Mouse (Mus musculus): ENCODE measurements at regions not wholly inside any gene's neighbourhood (a gene's known extent, or its start where the extent isn't known, plus 50 kb on each side); places are given as distances from the start of the nearest gene placed in this dataset.

DNA sequence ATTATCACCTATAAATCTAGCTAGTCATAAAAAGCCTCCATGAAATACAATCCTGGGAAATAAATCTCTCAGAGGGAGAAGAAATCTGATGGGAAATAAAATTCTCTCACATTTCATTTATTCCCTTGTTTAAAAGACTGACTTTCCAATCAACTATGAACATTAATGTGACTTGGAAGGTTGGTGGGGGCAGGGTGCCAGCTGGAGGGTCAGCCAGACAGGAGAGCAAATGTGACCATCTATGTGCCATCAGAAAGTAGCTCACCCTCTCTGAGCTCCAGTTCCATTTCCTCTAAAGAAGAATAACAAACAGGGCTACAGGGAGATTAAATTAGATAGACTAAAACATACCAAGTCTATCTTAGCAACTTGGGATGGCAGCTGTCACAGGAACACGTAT, 257.0 kb downstream of the Dhx15 start:
- WGBS, result 88% methylated on average over 1 of the region's 1 CpGs
- DNase-seq (ENCODE audit: low read depth, low spot score), result no peak

GRCm38 (mm10) chr5:51930416-51930815, 259.9 kb downstream of the Dhx15 start:
- DNase-seq (ENCODE audit: low read depth, low spot score), result no peak
- WGBS, result 76% methylated on average over 3 of the region's 3 CpGs

GRCm38 (mm10) chr5:51928801-51929200, 261.5 kb downstream of the Dhx15 start:
- DNase-seq (ENCODE audit: low read depth, low spot score), result no peak
- 85% methylated on average over 3 of the region's 3 CpGs for WGBS

- DNase-seq (ENCODE audit: low read depth, low spot score), result no peak
- 74% methylated on average over 7 of the region's 7 CpGs for WGBS
Observed at GRCm38 (mm10) chr5:51923417-51923816, 266.9 kb downstream of the Dhx15 start.

GRCm38 (mm10) chr5:51922973-51923372, 267.3 kb downstream of the Dhx15 start:
- no peak for DNase-seq (ENCODE audit: low read depth, low spot score)
- WGBS, result 52% methylated on average over 5 of the region's 5 CpGs

DNA sequence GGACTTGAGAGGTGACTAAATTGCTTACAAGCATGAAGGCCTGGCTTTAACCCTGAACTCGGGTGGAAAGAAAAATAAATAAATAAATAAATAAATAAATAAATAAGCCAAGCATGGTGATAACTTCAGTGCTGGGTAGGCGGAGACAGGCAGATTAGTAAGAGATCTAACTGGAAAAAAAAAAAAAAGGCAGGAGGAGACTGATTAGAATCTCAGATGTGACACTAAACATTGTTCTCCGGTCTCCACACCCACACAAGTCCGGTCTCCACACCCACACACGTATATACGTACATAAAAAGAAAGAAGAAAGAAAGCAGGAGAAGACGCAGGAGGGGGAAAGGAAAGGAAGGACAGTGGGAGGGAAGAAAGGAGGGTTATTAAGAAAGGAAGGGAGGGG, 267.8 kb downstream of the Dhx15 start:
- 68% methylated on average over 7 of the region's 7 CpGs for WGBS
- no peak for DNase-seq (ENCODE audit: low read depth, low spot score)

DNA sequence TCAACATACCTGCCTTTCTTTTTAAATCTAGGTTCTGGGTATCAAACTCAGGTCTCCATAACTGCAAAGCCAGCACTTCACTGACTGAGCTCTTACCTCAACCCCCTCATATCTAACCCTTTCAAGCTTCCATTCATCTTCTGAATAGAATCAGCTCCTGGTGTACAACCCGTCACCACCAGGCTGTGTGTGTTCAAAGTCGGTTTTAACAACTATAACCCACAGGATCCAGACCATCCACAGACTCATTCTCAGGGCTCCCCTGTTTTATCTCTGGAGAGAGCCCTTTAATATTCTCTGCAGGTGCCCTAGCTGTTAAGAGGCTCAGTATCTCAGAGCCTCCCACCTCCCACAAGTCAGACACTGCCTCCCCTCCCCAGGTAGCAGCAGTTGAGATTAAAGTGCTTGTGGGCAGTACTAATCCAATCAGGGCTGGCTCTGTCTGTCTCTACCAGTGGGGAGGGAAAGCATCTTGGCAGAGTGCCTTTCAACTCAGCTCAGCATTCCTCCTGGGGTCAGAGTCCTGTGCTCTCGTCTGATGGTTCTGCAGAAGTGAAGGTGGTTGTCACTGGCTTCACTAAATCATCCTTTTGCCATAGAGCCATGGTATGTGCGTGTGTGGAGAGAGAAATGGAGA, 272.4 kb downstream of the Dhx15 start:
- no peak for DNase-seq (ENCODE audit: low read depth, low spot score)
- 33% methylated on average over 4 of the region's 4 CpGs for WGBS

GRCm38 (mm10) chr5:51914731-51915130, 275.6 kb downstream of the Dhx15 start:
- no peak for DNase-seq (ENCODE audit: low read depth, low spot score)
- 85% methylated on average over 6 of the region's 6 CpGs for WGBS

DNA sequence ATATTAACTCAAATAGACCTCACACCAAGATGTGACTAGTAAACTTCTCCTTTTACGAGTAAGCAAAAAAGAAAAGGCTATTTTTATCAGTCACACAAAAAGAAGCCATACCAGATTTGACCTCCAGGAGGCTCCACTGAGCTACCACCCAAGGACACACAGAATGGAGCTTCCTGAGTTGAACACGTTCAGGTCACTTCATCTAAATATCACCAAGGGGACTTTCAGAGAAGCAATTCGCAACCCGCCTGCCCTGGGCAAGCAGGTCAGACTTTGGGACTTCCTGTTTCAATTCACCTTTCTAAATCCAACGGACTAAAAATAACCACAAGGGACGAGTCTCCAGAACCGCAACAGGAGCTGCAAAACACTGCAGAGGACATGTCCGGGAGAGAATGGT, 281.5 kb downstream of the Dhx15 start:
- no peak for DNase-seq (ENCODE audit: low read depth, low spot score)

DNA sequence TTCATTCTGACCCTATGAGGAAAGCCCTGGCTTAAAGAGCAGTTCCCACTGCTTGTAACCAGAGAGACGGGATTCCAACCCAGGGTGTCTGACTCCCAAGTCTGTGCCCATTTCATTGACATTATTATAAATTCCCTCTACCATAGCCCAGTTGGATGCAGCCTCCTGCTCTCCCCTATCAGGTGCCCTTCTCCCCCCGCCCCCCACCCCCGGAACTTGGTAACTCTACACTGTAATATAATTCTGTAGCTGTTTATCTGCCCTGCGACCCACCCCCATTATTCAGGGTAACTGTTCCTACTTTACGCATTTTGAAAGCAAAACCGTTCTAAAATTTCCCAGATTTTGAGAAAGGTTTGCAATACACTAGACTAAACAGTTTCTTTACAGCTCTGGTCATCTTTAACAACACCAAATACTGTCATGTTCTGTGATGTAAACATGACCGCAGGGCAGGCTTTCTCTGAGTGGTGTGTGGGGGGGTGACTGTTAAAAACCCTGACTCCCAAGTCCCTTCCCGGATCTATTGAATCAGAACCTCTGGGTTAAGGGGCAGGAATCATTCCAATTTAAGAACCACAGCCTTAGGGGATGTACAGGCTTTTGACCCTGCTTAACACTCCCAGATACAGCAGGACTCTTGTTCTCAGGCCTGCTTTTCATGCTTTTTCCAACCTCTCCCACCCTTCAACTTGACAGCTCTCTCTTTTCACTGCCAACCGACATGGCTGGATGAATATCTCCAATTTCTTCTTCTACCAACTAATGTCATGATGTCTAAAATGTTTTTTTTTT, 283.8 kb downstream of the Dhx15 start:
- 78% methylated on average over 9 of the region's 9 CpGs for WGBS
- DNase-seq (ENCODE audit: low read depth, low spot score), result no peak

More for the DNA sequence above, 281.5 kb downstream of the Dhx15 start:
- WGBS, result 62% methylated on average over 8 of the region's 8 CpGs

DNA sequence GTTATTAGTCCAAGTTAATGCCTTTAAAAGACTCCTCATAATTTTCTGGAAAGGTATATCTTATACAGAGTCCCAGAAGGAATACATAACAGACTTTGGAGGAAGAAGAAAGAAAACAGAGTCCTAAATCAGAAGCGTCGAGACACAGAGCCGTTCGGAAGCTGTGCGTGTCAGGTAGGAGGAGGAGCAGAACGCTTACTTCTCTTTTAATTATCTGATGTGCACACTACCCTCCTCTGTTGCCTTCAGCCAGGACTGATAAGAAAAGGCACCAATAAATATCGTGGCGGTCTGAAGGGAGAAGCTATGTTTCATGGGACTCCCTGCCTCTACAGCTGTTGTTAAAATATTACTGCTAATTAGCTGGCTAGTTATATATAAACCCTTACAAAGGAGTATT, 296.2 kb downstream of the Dhx15 start:
- DNase-seq (ENCODE audit: low read depth, low spot score), result no peak
- WGBS, result 53% methylated on average over 8 of the region's 8 CpGs

GRCm38 (mm10) chr5:51891341-51891740, 299.0 kb downstream of the Dhx15 start:
- no peak for DNase-seq (ENCODE audit: low read depth, low spot score)
- 88% methylated on average over 4 of the region's 4 CpGs for WGBS

- no peak for DNase-seq (ENCODE audit: low read depth, low spot score)
- 87% methylated on average over 7 of the region's 7 CpGs for WGBS
Observed at GRCm38 (mm10) chr5:51888404-51888803, 301.9 kb downstream of the Dhx15 start.

DNA sequence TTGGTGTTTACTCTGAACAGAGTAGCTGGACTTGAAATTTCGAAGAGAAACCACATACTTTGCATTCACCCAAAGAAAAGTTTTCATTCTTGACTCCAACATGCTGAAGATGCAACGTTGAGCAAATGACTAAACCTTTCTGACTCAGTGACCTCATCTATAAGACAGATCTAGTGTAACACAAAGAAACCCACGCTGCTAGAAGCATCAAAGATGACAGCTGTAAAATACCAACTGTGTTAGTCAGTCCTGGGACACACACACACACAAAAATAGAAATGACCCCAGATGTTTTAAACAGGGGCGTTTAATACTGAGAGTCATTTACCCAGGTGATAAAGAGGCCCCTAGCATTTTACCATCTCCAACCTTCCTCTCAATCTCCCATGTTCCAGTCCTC, 307.7 kb downstream of the Dhx15 start:
- no peak for DNase-seq (ENCODE audit: low read depth, low spot score)

GRCm38 (mm10) chr5:51882173-51882572, 308.1 kb downstream of the Dhx15 start:
- DNase-seq (ENCODE audit: low read depth, low spot score), result no peak
- 71% methylated on average over 3 of the region's 3 CpGs for WGBS

More for the DNA sequence above, 307.7 kb downstream of the Dhx15 start:
- 58% methylated on average over 4 of the region's 4 CpGs for WGBS

DNA sequence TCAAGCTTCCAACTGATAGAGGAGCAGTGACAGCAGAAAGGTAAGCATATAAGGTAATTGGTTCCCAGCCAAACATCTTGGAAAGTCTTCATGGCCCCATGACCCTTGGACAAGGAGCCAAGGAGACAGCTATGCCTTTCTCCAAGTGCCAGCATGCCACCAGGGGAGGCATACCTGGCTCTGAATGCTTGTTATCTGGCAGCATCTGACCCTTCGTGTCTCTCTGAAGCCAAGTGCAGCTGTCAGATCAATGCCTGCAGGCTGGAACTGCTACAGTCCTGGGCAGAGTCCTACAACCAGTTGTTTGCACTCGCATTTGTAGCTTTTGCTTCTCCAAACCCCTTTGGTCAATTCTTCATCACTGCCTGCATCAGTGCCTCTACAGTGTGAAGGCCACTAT, 309.3 kb upstream of the Ppargc1a start:
- 85% methylated on average over 2 of the region's 2 CpGs for WGBS
- DNase-seq (ENCODE audit: low read depth, low spot score), result no peak

GRCm38 (mm10) chr5:51873571-51873970, 306.0 kb upstream of the Ppargc1a start:
- 63% methylated on average over 5 of the region's 5 CpGs for WGBS

GRCm38 (mm10) chr5:51871735-51872134, 304.2 kb upstream of the Ppargc1a start:
- 95% methylated on average over 12 of the region's 12 CpGs for WGBS
- DNase-seq (ENCODE audit: low read depth, low spot score), result no peak

More at GRCm38 (mm10) chr5:51873571-51873970, 306.0 kb upstream of the Ppargc1a start:
- no peak for DNase-seq (ENCODE audit: low read depth, low spot score)

DNA sequence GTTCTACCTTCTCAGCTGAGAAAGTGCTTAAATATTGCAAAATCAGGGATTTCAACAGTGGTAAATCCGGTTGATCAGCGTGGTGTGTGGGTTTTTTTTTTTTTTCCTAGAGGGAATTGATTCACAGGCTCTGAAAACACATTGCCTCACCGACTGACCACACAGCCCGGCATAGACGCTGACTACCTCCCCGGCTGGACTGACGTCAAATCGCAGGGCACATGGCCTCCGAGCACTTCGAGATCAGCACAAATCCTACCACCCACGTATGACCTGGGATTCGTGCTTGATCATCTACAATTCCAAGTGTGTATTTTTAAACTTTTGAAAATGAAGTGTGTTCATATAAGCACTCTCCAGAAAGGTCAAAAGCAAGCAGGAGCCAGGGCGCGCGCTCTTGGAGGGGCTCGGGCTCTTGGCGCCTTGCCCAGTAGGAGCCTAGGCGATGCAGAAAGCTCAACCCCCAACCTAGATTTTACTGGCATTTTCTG, 300.7 kb upstream of the Ppargc1a start:
- 71% methylated on average over 18 of the region's 18 CpGs for WGBS

DNA sequence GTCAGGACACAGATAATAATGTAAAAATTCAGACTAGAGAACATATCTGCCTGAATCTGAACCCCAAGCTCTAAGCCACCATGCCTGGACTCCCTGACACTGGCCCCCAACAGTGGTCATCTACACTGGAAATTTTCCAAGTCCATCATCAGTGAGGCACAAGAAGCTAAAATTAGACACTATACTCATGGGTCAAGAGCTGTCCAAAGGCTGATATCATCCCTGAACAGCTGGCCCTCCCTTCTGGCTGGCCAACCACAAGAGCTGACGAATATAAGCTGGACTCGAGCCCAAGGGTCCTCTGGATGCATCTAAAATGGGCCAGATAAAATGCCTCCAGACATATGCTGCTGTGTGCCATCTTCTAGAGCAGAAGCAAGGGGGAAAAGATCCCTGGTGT, 298.5 kb upstream of the Ppargc1a start:
- WGBS, result 54% methylated on average over 2 of the region's 2 CpGs

More for the DNA sequence above, 300.7 kb upstream of the Ppargc1a start:
- no peak for DNase-seq (ENCODE audit: low read depth, low spot score)

GRCm38 (mm10) chr5:51860496-51860895, 293.0 kb upstream of the Ppargc1a start:
- WGBS, result 87% methylated on average over 5 of the region's 5 CpGs
- no peak for DNase-seq (ENCODE audit: low read depth, low spot score)

More for the DNA sequence above, 298.5 kb upstream of the Ppargc1a start:
- no peak for DNase-seq (ENCODE audit: low read depth, low spot score)

All from large intestine, adult 2 months (tissue).